Mouse (Mus musculus) limb, embryonic 11.5 days (tissue): ENCODE data around the gene Mt3. TPM values are rescaled to one million over a fixed set of nuclear protein-coding genes. Genes with fewer than 3 reads are reported as not detected.

Experiments used
- ATAC-seq: fragments of 200-750 bp; cut with Nextera tagmentation; 2 replicates; pipeline ENCODE4 v1.8.0; 2017; ENCODE audit warnings: low read depth; ENCODE audit not compliant: insufficient number of reproducible peaks, low FRiP score, low TSS enrichment
- DNase-seq: peaks from one replicate; pipeline ENCODE4 v3.0.0-alpha.2; 2015; ENCODE audit warnings: low spot score
- H3K27ac ChIP-seq: fragments of 300-500 bp; sonication (generic); replicated peaks from 2 replicates; pipeline ENCODE4 v1.5.1; 2014; ENCODE audit warnings: low read depth, mild to moderate bottlenecking, low read length
- H3K27me3 ChIP-seq: fragments of 300-500 bp; sonication (generic); 2 replicates; pipeline ENCODE4 v1.6.1; 2014; ENCODE audit warnings: mild to moderate bottlenecking, low read length, mixed read lengths; ENCODE audit not compliant: control insufficient read depth, insufficient read depth
- H3K36me3 ChIP-seq: fragments of 300-500 bp; sonication (generic); 2 replicates; pipeline ENCODE4 v1.6.1; 2014; ENCODE audit warnings: mild to moderate bottlenecking, low read length, moderate library complexity, mixed read lengths; ENCODE audit not compliant: control insufficient read depth, insufficient read depth
- H3K4me1 ChIP-seq: fragments of 300-500 bp; sonication (generic); 2 replicates; pipeline ENCODE4 v1.6.1; 2014; ENCODE audit warnings: low read length, mixed read lengths; ENCODE audit not compliant: control insufficient read depth, insufficient read depth
- H3K4me2 ChIP-seq: fragments of 300-500 bp; sonication (generic); 2 replicates; pipeline ENCODE4 v1.6.1; 2014; ENCODE audit warnings: low read depth, mild to moderate bottlenecking, moderate library complexity; ENCODE audit not compliant: severe bottlenecking
- H3K4me3 ChIP-seq: fragments of 300-500 bp; sonication (generic); 2 replicates; pipeline ENCODE4 v1.5.1; 2014; ENCODE audit warnings: low read depth, low read length
- H3K9ac ChIP-seq: fragments of 300-500 bp; sonication (generic); 2 replicates; pipeline ENCODE4 v1.6.1; 2014; ENCODE audit warnings: mild to moderate bottlenecking, low read length
- H3K9me3 ChIP-seq: fragments of 300-500 bp; sonication (generic); 2 replicates; pipeline ENCODE4 v1.6.1; 2016; ENCODE audit warnings: low read length; ENCODE audit not compliant: control insufficient read depth
- WGBS: fragments of 180-500 bp; shearing (Covaris S2); extraction: QIAGEN DNeasy Blood & Tissue Kit; methylation state at CpG from one replicate; pipeline ENCODE4 v1.1.7; 2014; 5-methylcytosine and 5-hydroxymethylcytosine counted together
- polyA plus RNA-seq: library from polyadenylated mRNA; unstranded; fragments of >200 nt; fragmentation: Nextera tagmentation; extraction: Ambion mirVana; gene quantifications from 2 replicates; pipeline ENCODE4 v1.2.1, GENCODE M21; 2014

The Mt3 gene
- polyA plus RNA-seq, 1 experiment from 2014 or later = 0.61 TPM

DNA sequence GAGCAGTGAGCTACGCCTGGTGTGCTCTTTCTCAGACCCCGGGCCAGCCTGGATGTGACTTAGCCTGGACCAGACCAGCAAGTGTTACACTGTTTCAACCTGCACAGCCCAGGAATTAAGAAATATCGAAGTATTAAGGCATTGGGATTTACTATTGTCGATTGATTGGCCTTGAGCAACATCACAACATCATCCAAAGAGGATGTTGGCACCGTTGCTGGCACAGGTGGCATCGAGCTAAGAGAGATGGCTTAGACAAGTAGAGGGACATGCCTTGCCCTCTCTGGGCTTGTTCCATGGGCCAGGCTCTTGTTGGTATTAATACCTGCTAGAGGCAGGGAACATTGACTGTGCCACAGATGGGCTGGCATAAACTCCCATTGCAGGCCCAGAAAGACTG is 16.9 kb upstream of the Mt3 start:
- no peaks in the 10 kb centered on the region for H3K27me3 ChIP-seq
- H3K4me1 ChIP-seq = no peaks in the 10 kb centered on the region
- ATAC-seq (no peak), DNase-seq (no peak)
- H3K9me3 ChIP-seq = no peaks in the 10 kb centered on the region
- no peak overlapping the region for H3K4me2 ChIP-seq
- 89% methylated on average over 6 of the region's 6 CpGs for WGBS
- H3K4me3 ChIP-seq = no peak overlapping the region
- H3K36me3 ChIP-seq = no peaks in the 10 kb centered on the region
- no peak overlapping the region for H3K27ac ChIP-seq
- H3K9ac ChIP-seq = no peak overlapping the region

DNA sequence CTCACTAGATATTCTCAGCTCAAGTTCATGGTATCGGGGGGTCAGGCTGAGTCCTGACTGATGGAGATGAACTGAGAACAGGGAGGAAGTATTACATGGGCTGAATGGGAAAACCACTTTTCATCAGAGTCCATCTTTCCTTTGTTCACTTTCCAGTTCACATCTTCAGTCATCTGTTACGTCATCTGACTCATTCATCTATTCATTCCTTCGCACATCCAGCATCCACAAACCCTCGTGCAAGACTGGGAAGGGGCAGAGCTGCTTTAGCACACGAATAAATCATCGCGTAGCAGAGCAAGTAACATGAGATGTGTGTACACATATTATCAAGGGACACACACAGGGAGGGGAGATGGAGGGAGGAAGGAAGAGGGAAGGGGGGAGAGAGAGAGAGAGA is 16.2 kb upstream of the Mt3 start:
- H3K4me2 ChIP-seq = no peak overlapping the region
- no peak overlapping the region for H3K4me3 ChIP-seq
- H3K36me3 ChIP-seq = no peaks in the 10 kb centered on the region
- no peaks in the 10 kb centered on the region for H3K4me1 ChIP-seq
- H3K27ac ChIP-seq = no peak overlapping the region
- WGBS = 84% methylated on average over 7 of the region's 7 CpGs
- no peak for DNase-seq
- no peak overlapping the region for H3K9ac ChIP-seq
- H3K9me3 ChIP-seq = no peaks in the 10 kb centered on the region
- no peaks in the 10 kb centered on the region for H3K27me3 ChIP-seq
- no peak for ATAC-seq

DNA sequence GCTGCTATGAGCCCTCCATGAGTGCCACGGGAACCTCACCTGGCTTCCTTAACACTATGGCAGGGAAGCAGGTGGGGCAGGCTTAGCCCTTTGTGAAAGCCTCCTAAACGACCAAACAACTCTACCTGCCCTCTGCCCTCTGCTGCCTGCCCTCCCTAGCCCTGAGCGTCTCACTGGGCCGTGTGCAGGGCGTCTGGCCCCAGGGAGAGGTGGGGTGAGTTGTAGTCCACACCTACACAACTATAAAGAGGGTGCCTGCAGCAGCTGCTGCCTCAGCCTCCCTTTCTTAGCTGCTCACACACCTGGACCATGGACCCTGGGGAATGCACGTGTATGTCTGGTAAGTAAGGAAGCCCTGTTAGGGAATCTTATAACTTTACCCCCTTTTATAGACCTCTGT is 15.5 kb upstream of the Mt3 start, which contains the start of gene Mt4:
Gene Mt4 (plus strand): TSS at position 265 of the 400 bp plus-strand sequence.
- no peak within 1 kb of the TSS for H3K4me3 ChIP-seq
- 48% methylated on average over 6 of the region's 6 CpGs for WGBS
- no peaks in the 10 kb centered on the region for H3K4me1 ChIP-seq
- no peaks in the 10 kb centered on the region for H3K9me3 ChIP-seq
- no peak within 1 kb of the TSS for H3K9ac ChIP-seq
- no peak for DNase-seq
- no peak within 1 kb of the TSS for H3K27ac ChIP-seq
- no peak within 1 kb of the TSS for H3K4me2 ChIP-seq
- no peaks in the 10 kb centered on the region for H3K27me3 ChIP-seq
- no peak for ATAC-seq
- H3K36me3 ChIP-seq = no peaks in the 10 kb centered on the region

DNA sequence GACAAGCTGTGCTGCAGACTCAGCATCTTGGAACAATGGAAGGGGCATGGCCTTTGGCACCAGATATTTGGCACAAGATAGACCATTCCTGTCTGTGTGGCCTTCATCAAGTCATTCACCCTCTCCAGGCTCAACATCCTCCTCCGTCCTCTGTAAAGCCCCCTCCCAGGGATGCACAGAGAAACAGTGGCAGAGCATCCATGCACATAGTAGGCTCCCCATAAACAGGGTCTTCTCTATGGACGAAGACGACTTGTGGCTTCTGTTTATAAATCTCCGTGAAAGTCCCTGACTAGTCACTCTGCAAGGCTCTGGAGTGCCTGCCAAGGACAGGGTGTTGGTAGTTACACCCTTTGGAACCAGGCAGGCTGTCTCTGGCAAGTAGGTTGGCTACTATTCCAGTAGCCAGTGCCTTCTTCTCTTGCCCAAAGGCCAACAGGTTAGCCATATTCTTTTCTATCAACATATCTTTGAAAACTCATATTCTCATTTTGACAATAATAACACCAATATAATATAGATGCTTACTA is 12.1 kb upstream of the Mt3 start:
- no peaks in the 10 kb centered on the region for H3K27me3 ChIP-seq
- no peak overlapping the region for H3K4me3 ChIP-seq
- H3K4me2 ChIP-seq = no peak overlapping the region
- DNase-seq = no peak
- no peak overlapping the region for H3K9ac ChIP-seq
- no peaks in the 10 kb centered on the region for H3K4me1 ChIP-seq
- no peaks in the 10 kb centered on the region for H3K36me3 ChIP-seq
- 85% methylated on average over 4 of the region's 4 CpGs for WGBS
- H3K27ac ChIP-seq = no peak overlapping the region
- no peaks in the 10 kb centered on the region for H3K9me3 ChIP-seq
- no peak for ATAC-seq

DNA sequence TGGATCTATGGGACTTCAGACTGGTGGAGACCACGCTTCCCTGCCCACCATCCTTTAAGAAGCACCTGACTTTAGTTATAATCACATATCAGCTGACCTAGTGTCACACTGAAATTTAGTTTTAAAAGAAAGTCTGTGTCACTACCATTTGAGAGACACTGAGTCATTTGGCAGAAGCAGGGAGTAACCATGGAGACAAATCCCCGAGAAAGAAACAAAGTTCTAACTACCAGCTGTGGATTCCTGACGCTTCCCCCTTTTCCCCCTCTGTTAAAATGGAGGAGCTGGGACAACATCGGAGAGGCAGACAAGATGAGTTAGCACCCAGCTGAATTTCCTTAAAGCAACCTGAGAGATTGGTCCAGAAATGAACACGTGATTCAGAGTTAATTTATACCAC is 4.2 kb upstream of the Mt3 start:
- DNase-seq = no peak
- ATAC-seq = no peak

DNA sequence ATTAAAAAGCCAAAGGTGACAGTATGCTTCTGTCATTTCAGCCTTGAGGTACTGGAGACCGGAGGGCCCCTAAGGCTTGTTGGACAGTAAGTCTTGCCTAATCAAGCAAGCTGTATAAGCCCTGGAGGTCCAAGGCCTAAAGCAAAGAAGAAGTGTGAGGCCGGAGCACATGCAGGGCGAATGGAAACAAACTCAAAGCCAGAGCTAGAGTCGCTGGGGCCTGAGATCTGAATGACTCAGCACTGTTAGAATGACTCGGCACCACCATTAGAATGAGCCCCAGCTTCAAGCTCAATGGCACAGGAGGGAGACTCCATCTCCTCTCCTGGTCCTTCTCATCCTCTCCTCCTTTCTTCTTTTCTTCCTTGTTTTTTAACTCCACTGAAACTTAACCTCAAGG is 1.5 kb upstream of the Mt3 start:
- no peaks in the 10 kb centered on the region for H3K9me3 ChIP-seq
- H3K4me3 ChIP-seq = no peak overlapping the region
- no peaks in the 10 kb centered on the region for H3K36me3 ChIP-seq
- peaks cover 17% of the 10 kb centered on the region; the same call in 1 of the 2 replicates for H3K27me3 ChIP-seq
- ATAC-seq = no peak
- 74% methylated on average over 5 of the region's 5 CpGs for WGBS
- no peak overlapping the region for H3K4me2 ChIP-seq
- no peak overlapping the region for H3K27ac ChIP-seq
- no peak for DNase-seq
- peaks cover 6% of the 10 kb centered on the region; the same call in 1 of the 2 replicates for H3K4me1 ChIP-seq
- H3K9ac ChIP-seq = no peak overlapping the region

More for the DNA sequence above, 4.2 kb upstream of the Mt3 start:
- H3K36me3 ChIP-seq = no peaks in the 10 kb centered on the region
- no peak overlapping the region for H3K4me3 ChIP-seq
- H3K9me3 ChIP-seq = no peaks in the 10 kb centered on the region
- no peak overlapping the region for H3K4me2 ChIP-seq
- H3K27ac ChIP-seq = no peak overlapping the region
- peaks cover 11% of the 10 kb centered on the region; the same call in 1 of the 2 replicates for H3K27me3 ChIP-seq
- WGBS = 57% methylated on average over 5 of the region's 5 CpGs
- H3K4me1 ChIP-seq = peaks cover 6% of the 10 kb centered on the region; the same call in 1 of the 2 replicates
- no peak overlapping the region for H3K9ac ChIP-seq

DNA sequence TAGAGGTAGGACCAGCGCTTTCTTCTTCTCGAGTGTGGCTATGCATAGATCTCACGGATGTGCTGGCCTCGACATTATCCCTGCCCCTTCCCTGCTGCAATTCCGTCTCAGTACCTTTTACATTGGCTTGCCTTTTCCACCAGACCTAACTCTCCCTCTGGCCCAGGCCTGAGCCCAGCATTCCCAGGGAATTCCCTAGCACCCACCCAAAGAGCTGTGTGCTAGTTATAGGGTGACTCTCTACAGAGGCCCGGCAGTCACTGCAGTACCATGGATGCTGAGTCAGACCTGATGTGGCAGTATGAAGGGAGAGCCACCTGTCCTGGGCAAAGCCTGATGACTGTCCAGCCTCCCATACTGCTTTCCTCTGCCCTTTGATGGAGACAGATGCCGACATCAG is 1.0 kb downstream of the Mt3 start:
- H3K4me1 ChIP-seq = peaks cover 6% of the 10 kb centered on the region; the same call in 1 of the 2 replicates
- WGBS = 28% methylated on average over 7 of the region's 7 CpGs
- H3K4me2 ChIP-seq = no peak overlapping the region
- H3K4me3 ChIP-seq = no peak overlapping the region
- DNase-seq (no peak), ATAC-seq (no peak)
- H3K36me3 ChIP-seq = no peaks in the 10 kb centered on the region
- H3K9ac ChIP-seq = no peak overlapping the region
- no peak overlapping the region for H3K27ac ChIP-seq
- H3K9me3 ChIP-seq = no peaks in the 10 kb centered on the region
- H3K27me3 ChIP-seq = peaks cover 17% of the 10 kb centered on the region; the same call in 1 of the 2 replicates

DNA sequence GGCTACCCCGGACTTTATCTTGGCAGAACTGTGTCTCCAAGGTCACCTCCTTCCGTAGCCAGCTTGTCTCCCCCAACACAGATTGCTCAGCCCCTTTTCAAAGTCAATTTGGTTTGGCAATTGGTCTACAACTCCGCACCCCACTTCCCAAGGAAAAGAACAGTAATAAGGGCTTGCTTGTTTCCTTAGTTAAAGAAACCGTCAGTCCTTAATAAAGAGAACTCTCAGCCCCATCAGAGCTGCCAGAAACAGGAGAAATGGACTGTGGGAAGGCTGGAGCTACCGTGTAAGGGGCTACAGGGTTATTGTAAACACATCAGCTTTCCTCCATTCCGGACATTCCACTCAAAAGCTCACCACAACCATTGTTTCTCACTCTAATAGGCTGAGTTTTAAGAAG is 2.1 kb downstream of the Mt3 start:
- H3K4me1 ChIP-seq = peaks cover 6% of the 10 kb centered on the region; the same call in 1 of the 2 replicates
- no peak for DNase-seq
- no peak overlapping the region for H3K4me3 ChIP-seq
- no peak overlapping the region for H3K9ac ChIP-seq
- no peak overlapping the region for H3K27ac ChIP-seq
- H3K9me3 ChIP-seq = no peaks in the 10 kb centered on the region
- H3K36me3 ChIP-seq = no peaks in the 10 kb centered on the region
- peaks cover 17% of the 10 kb centered on the region; the same call in 1 of the 2 replicates for H3K27me3 ChIP-seq
- H3K4me2 ChIP-seq = no peak overlapping the region
- ATAC-seq = no peak
- 52% methylated on average over 6 of the region's 6 CpGs for WGBS

DNA sequence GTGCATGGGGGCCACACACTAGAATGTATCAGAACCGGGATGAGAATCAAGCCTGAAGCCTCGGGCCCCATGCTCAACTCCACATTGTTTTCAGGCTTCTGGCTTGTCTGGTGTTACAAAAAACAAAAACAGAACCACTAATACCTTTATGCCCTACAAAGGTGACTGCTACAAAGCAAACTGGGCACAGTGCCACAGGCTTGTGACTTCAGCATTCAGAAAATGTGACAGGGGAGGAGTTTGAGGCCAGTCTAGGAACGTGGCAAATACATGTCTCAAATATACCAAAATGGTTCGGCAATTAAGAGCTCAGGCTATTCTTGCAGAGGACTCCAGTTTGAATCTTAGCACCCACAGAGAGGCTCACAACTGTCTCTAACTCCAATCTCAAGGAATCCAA is 3.7 kb downstream of the Mt3 start:
- ATAC-seq (no peak), DNase-seq (no peak)
- no peak overlapping the region for H3K4me2 ChIP-seq
- WGBS = 77% methylated on average over 4 of the region's 4 CpGs
- H3K9ac ChIP-seq = no peak overlapping the region
- H3K4me1 ChIP-seq = peaks cover 6% of the 10 kb centered on the region; the same call in 1 of the 2 replicates
- H3K27ac ChIP-seq = no peak overlapping the region
- no peak overlapping the region for H3K4me3 ChIP-seq
- peaks cover 17% of the 10 kb centered on the region; the same call in 1 of the 2 replicates for H3K27me3 ChIP-seq
- no peaks in the 10 kb centered on the region for H3K9me3 ChIP-seq
- H3K36me3 ChIP-seq = no peaks in the 10 kb centered on the region
